Mouse (Mus musculus) spleen, adult 18-20 months (tissue): ENCODE measurements around the gene Mcoln2.

Source experiments
- DNase-seq, 2 experiments: peaks; one replicate each; pipeline ENCODE4 v3.0.0; 2022; ENCODE audit warnings: mixed read lengths in 2 of 2

Gene Mcoln2

GRCm38 (mm10) chr3:146146131-146146530 is 3.5 kb upstream of the Mcoln2 start:
- DNase-seq: no peak

GRCm38 (mm10) chr3:146150058-146150400 is 396 bp downstream of the Mcoln2 start:
- peak; percentile 71 to 77 for DNase-seq

GRCm38 (mm10) chr3:146150560-146150959 is 927 bp downstream of the Mcoln2 start:
- peak; percentile 33 to 34 for DNase-seq

- DNase-seq: no peak
Measured at GRCm38 (mm10) chr3:146151328-146151727, 1.7 kb downstream of the Mcoln2 start.

GRCm38 (mm10) chr3:146151755-146152154 is 2.1 kb downstream of the Mcoln2 start:
- no peak for DNase-seq

GRCm38 (mm10) chr3:146152348-146152747 is 2.7 kb downstream of the Mcoln2 start:
- peak in 1 of 2 experiments; percentile 24 for DNase-seq

GRCm38 (mm10) chr3:146152913-146153312 is 3.3 kb downstream of the Mcoln2 start:
- no peak for DNase-seq

GRCm38 (mm10) chr3:146153862-146154611 is 4.4 kb downstream of the Mcoln2 start:
- DNase-seq: no peak

GRCm38 (mm10) chr3:146155628-146156576 is 6.3 kb downstream of the Mcoln2 start:
- DNase-seq: no peak

- no peak for DNase-seq
Measured at GRCm38 (mm10) chr3:146156811-146157210, 7.2 kb downstream of the Mcoln2 start.

- no peak for DNase-seq
Measured at GRCm38 (mm10) chr3:146158039-146158438, 8.4 kb downstream of the Mcoln2 start.

GRCm38 (mm10) chr3:146159360-146159759 is 9.7 kb downstream of the Mcoln2 start:
- no peak for DNase-seq

- DNase-seq: no peak
Measured at GRCm38 (mm10) chr3:146162197-146162596, 12.6 kb downstream of the Mcoln2 start.

GRCm38 (mm10) chr3:146169356-146169755 is 19.7 kb downstream of the Mcoln2 start:
- no peak for DNase-seq

GRCm38 (mm10) chr3:146173030-146173429 is 23.4 kb downstream of the Mcoln2 start:
- no peak for DNase-seq

- no peak for DNase-seq
Measured at GRCm38 (mm10) chr3:146174215-146174614, 24.6 kb downstream of the Mcoln2 start.

- DNase-seq: no peak
Measured at GRCm38 (mm10) chr3:146177295-146177694, 27.7 kb downstream of the Mcoln2 start.

- peak; percentile 56 to 82 for DNase-seq
Measured at GRCm38 (mm10) chr3:146177748-146178582, 28.3 kb downstream of the Mcoln2 start.

GRCm38 (mm10) chr3:146180341-146180740 is 30.7 kb downstream of the Mcoln2 start:
- DNase-seq: no peak

- peak; percentile 35 to 67 for DNase-seq
Measured at GRCm38 (mm10) chr3:146180986-146181385, 31.4 kb downstream of the Mcoln2 start.

- DNase-seq: peak in 1 of 2 experiments; percentile 42
Measured at GRCm38 (mm10) chr3:146184992-146185657, 35.5 kb downstream of the Mcoln2 start.

GRCm38 (mm10) chr3:146186033-146186432 is 36.4 kb downstream of the Mcoln2 start:
- no peak for DNase-seq
